Mouse (Mus musculus) forebrain, postnatal 0 days (tissue): ENCODE data around the gene Srrt. TPM values are rescaled to one million over a fixed set of nuclear protein-coding genes. Genes with fewer than 3 reads are reported as not detected.
A peak's percentile ranks its signal among the peaks of the same experiment; 100 is the strongest.

Experiments
- ATAC-seq: fragments of 200-750 bp; cut with Nextera tagmentation; 2 replicates; pipeline ENCODE4 v1.8.0; 2017; ENCODE audit warnings: mild to moderate bottlenecking, moderate library complexity
- DNase-seq: peaks from one replicate; pipeline ENCODE4 v3.0.0-alpha.2; 2015
- H3K27ac ChIP-seq: fragments of 300-500 bp; sonication (generic); 2 replicates; pipeline ENCODE4 v1.5.1; 2014; ENCODE audit warnings: low read depth, mild to moderate bottlenecking, antibody characterized with exemption, low read length, moderate library complexity, mixed read lengths
- H3K27me3 ChIP-seq: fragments of 300-500 bp; sonication (generic); 2 replicates; pipeline ENCODE4 v1.6.1; 2014; ENCODE audit warnings: mild to moderate bottlenecking, low read length, mixed read lengths; ENCODE audit not compliant: insufficient read depth
- H3K36me3 ChIP-seq: fragments of 300-500 bp; sonication (generic); 2 replicates; pipeline ENCODE4 v1.6.1; 2014; ENCODE audit warnings: mild to moderate bottlenecking, moderate library complexity; ENCODE audit not compliant: insufficient read depth
- H3K4me1 ChIP-seq: fragments of 300-500 bp; sonication (generic); 2 replicates; pipeline ENCODE4 v1.6.1; 2014; ENCODE audit warnings: antibody characterized with exemption; ENCODE audit not compliant: insufficient read depth
- H3K4me2 ChIP-seq: fragments of 300-500 bp; sonication (generic); 2 replicates; pipeline ENCODE4 v1.6.1; 2014; ENCODE audit warnings: low read depth, mild to moderate bottlenecking, moderate library complexity
- H3K4me3 ChIP-seq: fragments of 300-500 bp; sonication (generic); 2 replicates; pipeline ENCODE4 v1.5.1; 2014; ENCODE audit warnings: low read depth, low read length, mixed read lengths
- H3K9ac ChIP-seq: fragments of 300-500 bp; sonication (generic); 2 replicates; pipeline ENCODE4 v1.6.1; 2014; ENCODE audit warnings: mild to moderate bottlenecking
- H3K9me3 ChIP-seq: fragments of 300-500 bp; sonication (generic); 2 replicates; pipeline ENCODE4 v1.6.1; 2016; ENCODE audit warnings: low read length
- CTCF ChIP-seq: sonication (generic); IDR thresholded peaks from 2 replicates; pipeline ENCODE4 v1.5.1; 2016; ENCODE audit warnings: antibody characterized with exemption, control low read depth, low read depth
- WGBS: fragments of 180-500 bp; shearing (Covaris S2); extraction: QIAGEN DNeasy Blood & Tissue Kit; methylation state at CpG from one replicate; pipeline ENCODE4 v1.1.7; 2014; 5-methylcytosine and 5-hydroxymethylcytosine counted together
- polyA plus RNA-seq: library from polyadenylated mRNA; unstranded; fragments of >200 nt; fragmentation: Nextera tagmentation; extraction: Ambion mirVana; gene quantifications from 2 replicates; pipeline ENCODE4 v1.2.1, GENCODE M21; 2015
- total RNA-seq: library from RNA; depleted of rRNA; stranded (reverse); fragments of >200 nt; gene quantifications from 2 replicates; pipeline ENCODE4 v1.2.3, GENCODE M21; 2014

Srrt gene
- total and polyA plus RNA-seq, 2 experiments from 2014 or later: 55.6 to 153 TPM

- Histone ChIP-seq H3K27ac (peak overlapping the region; percentile 97), H3K4me1 (peaks cover 20% of the 10 kb centered on the region), H3K9me3 (no peaks in the 10 kb centered on the region), H3K27me3 (no peaks in the 10 kb centered on the region), H3K4me3 (peak overlapping the region; percentile 77), H3K9ac (peak overlapping the region; percentile 94), H3K36me3 (peaks cover 21% of the 10 kb centered on the region), H3K4me2 (peak overlapping the region; percentile 49)
- DNase-seq (no peak), ATAC-seq (no peak)
- 14% methylated on average over 12 of the region's 12 CpGs for WGBS
- TF ChIP-seq CTCF: no peak
These were observed 952 bp downstream of the Srrt start for GRCm38 (mm10) chr5:137306439-137307005.

GRCm38 (mm10) chr5:137305822-137306221 is 1.7 kb downstream of the Srrt start:
- peaks cover 20% of the 10 kb centered on the region for H3K4me1 ChIP-seq
- H3K4me2 ChIP-seq: peak overlapping the region; percentile 49
- H3K9me3 ChIP-seq: no peaks in the 10 kb centered on the region
- DNase-seq: no peak
- TF ChIP-seq CTCF: no peak
- H3K27ac ChIP-seq: no peak overlapping the region
- WGBS: 66% methylated on average over 3 of the region's 3 CpGs
- peak overlapping the region; percentile 77 for H3K4me3 ChIP-seq
- peaks cover 28% of the 10 kb centered on the region for H3K36me3 ChIP-seq
- no peak for ATAC-seq
- H3K27me3 ChIP-seq: no peaks in the 10 kb centered on the region
- peak overlapping the region; percentile 37; the same call in 1 of the 2 replicates for H3K9ac ChIP-seq

GRCm38 (mm10) chr5:137304816-137305215 is 2.7 kb downstream of the Srrt start:
- Histone ChIP-seq H3K4me3 (0 out of 2 replicates have a peak overlapping the region, but pooled peaks have one; percentile 12), H3K9ac (no peak overlapping the region), H3K9me3 (no peaks in the 10 kb centered on the region), H3K27ac (no peak overlapping the region), H3K4me2 (peak overlapping the region; percentile 49; the same call in 1 of the 2 replicates), H3K36me3 (peaks cover 35% of the 10 kb centered on the region), H3K27me3 (no peaks in the 10 kb centered on the region), H3K4me1 (peaks cover 20% of the 10 kb centered on the region)
- 66% methylated on average over 4 of the region's 4 CpGs for WGBS
- DNase-seq: no peak
- TF ChIP-seq CTCF: no peak
- ATAC-seq: no peak

- Histone ChIP-seq H3K27ac (no peak overlapping the region), H3K9me3 (no peaks in the 10 kb centered on the region), H3K4me2 (no peak overlapping the region; the same call in 1 of the 2 replicates), H3K27me3 (no peaks in the 10 kb centered on the region), H3K36me3 (peaks cover 39% of the 10 kb centered on the region), H3K9ac (no peak overlapping the region), H3K4me3 (no peak overlapping the region), H3K4me1 (peaks cover 20% of the 10 kb centered on the region)
- no peak for ATAC-seq
- 75% methylated on average over 3 of the region's 3 CpGs for WGBS
- no peak for DNase-seq
- TF ChIP-seq CTCF: no peak
These were observed 3.3 kb downstream of the Srrt start for GRCm38 (mm10) chr5:137304165-137304564.

- WGBS: 84% methylated on average over 4 of the region's 4 CpGs
- 0 out of 2 replicates have a peak overlapping the region, but pooled peaks have one; percentile 22 for H3K9ac ChIP-seq
- H3K27me3 ChIP-seq: no peaks in the 10 kb centered on the region
- no peak for TF ChIP-seq CTCF
- H3K36me3 ChIP-seq: peaks cover 45% of the 10 kb centered on the region
- no peak overlapping the region for H3K27ac ChIP-seq
- DNase-seq: no peak
- H3K4me2 ChIP-seq: no peak overlapping the region
- no peak for ATAC-seq
- H3K4me3 ChIP-seq: no peak overlapping the region
- no peaks in the 10 kb centered on the region for H3K9me3 ChIP-seq
- H3K4me1 ChIP-seq: peaks cover 20% of the 10 kb centered on the region
These were observed 3.9 kb downstream of the Srrt start for GRCm38 (mm10) chr5:137303609-137304008.

GRCm38 (mm10) chr5:137301253-137301652 is 6.2 kb downstream of the Srrt start:
- ATAC-seq: no peak

GRCm38 (mm10) chr5:137299240-137299639 is 8.2 kb downstream of the Srrt start:
- no peak overlapping the region for H3K4me3 ChIP-seq
- no peak overlapping the region for H3K4me2 ChIP-seq
- 0 out of 2 replicates have a peak, but pooled peaks cover 4% of the 10 kb centered on the region for H3K4me1 ChIP-seq
- no peaks in the 10 kb centered on the region for H3K27me3 ChIP-seq
- ATAC-seq (no peak), DNase-seq (no peak)
- no peak for TF ChIP-seq CTCF
- no peaks in the 10 kb centered on the region for H3K9me3 ChIP-seq
- no peak overlapping the region for H3K9ac ChIP-seq
- H3K36me3 ChIP-seq: peaks cover 83% of the 10 kb centered on the region
- WGBS: 88% methylated on average over 7 of the region's 7 CpGs
- H3K27ac ChIP-seq: no peak overlapping the region

More at GRCm38 (mm10) chr5:137301253-137301652, 6.2 kb downstream of the Srrt start:
- H3K36me3 ChIP-seq: peaks cover 69% of the 10 kb centered on the region
- TF ChIP-seq CTCF: no peak
- H3K9ac ChIP-seq: no peak overlapping the region
- no peak overlapping the region for H3K4me2 ChIP-seq
- no peak overlapping the region for H3K4me3 ChIP-seq
- no peaks in the 10 kb centered on the region for H3K27me3 ChIP-seq
- peaks cover 14% of the 10 kb centered on the region for H3K4me1 ChIP-seq
- WGBS: 56% methylated on average over 21 of the region's 21 CpGs
- DNase-seq: no peak
- no peak overlapping the region for H3K27ac ChIP-seq
- no peaks in the 10 kb centered on the region for H3K9me3 ChIP-seq
